Mouse (Mus musculus) limb, embryonic 12.5 days (tissue): Measurements from ENCODE around the gene Hlx. TPM values are rescaled to one million over a fixed set of nuclear protein-coding genes. Genes with fewer than 3 reads are reported as not detected.

Source experiments
- ATAC-seq: fragments of 200-750 bp; cut with Nextera tagmentation; 2 replicates; pipeline ENCODE4 v1.8.0; 2017; ENCODE audit warnings: low read depth, moderate TSS enrichment; ENCODE audit not compliant: insufficient number of reproducible peaks, insufficient read depth, low FRiP score, low TSS enrichment
- H3K27ac ChIP-seq: fragments of 300-500 bp; sonication (generic); 2 replicates; pipeline ENCODE4 v1.5.1; 2016; ENCODE audit warnings: mild to moderate bottlenecking, moderate library complexity
- H3K27me3 ChIP-seq: fragments of 300-500 bp; sonication (generic); 2 replicates; pipeline ENCODE4 v1.6.1; 2016; ENCODE audit warnings: mild to moderate bottlenecking, moderate library complexity
- H3K36me3 ChIP-seq: fragments of 300-500 bp; sonication (generic); 2 replicates; pipeline ENCODE4 v1.6.1; 2016; ENCODE audit warnings: mild to moderate bottlenecking, moderate library complexity
- H3K4me1 ChIP-seq: fragments of 300-500 bp; sonication (generic); replicated peaks from 2 replicates; pipeline ENCODE4 v1.6.1; 2016
- H3K4me2 ChIP-seq: fragments of 300-500 bp; sonication (generic); 2 replicates; pipeline ENCODE4 v1.6.1; 2016; ENCODE audit warnings: mild to moderate bottlenecking, moderate library complexity
- H3K4me3 ChIP-seq: fragments of 300-500 bp; sonication (generic); replicated peaks from 2 replicates; pipeline ENCODE4 v1.5.1; 2016; ENCODE audit warnings: mild to moderate bottlenecking
- H3K9ac ChIP-seq: fragments of 300-500 bp; sonication (generic); replicated peaks from 2 replicates; pipeline ENCODE4 v1.6.1; 2016; ENCODE audit warnings: mild to moderate bottlenecking, moderate library complexity
- H3K9me3 ChIP-seq: fragments of 300-500 bp; sonication (generic); 2 replicates; pipeline ENCODE4 v1.6.1; 2016; ENCODE audit warnings: mild to moderate bottlenecking, moderate library complexity
- WGBS: fragments of 180-500 bp; shearing (Covaris S2); methylation state at CpG from one replicate; pipeline ENCODE4 v1.1.7; 2016; 5-methylcytosine and 5-hydroxymethylcytosine counted together
- polyA plus RNA-seq: library from polyadenylated mRNA; unstranded; fragments of >200 nt; fragmentation: Nextera tagmentation; extraction: Ambion mirVana; gene quantifications from 2 replicates; pipeline ENCODE4 v1.2.1, GENCODE M21; 2016

Gene Hlx
- polyA plus RNA-seq, result 24.1 and 26.8 TPM in 2 replicates

DNA sequence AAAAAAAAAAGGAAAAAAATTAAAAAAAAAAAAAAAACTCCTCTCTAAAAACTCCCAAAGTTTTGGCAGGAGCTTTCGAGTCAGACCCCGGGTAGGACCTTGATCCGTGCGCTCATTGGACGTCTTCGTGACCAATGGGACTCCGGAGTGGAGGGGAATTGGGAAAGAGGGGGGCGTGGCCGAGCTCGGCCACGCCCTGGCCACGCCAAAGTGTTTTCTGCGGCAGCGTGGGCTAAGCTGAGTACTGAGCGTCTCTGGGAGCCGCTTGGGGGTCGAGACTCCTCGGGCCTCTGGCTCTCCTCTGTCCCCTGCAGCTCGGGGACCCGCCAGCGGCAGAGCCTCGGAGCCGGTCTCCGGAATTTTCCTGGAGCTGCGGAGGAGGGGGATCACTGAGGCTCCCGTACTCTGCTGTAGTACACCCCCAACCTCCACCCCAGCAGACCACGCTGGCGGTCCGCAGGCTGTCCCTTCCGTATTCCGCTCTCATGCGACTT lies at the start of gene Hlx:
Gene Hlx, minus strand, starts transcription at position 64 of the 494 bp plus-strand sequence.
- Histone ChIP-seq H3K27ac (peak within 1 kb of the TSS; percentile 84), H3K9ac (peak within 1 kb of the TSS; percentile 76), H3K36me3 (no peaks in the 10 kb centered on the region), H3K4me3 (peak within 1 kb of the TSS; percentile 64), H3K9me3 (no peaks in the 10 kb centered on the region), H3K4me2 (peak within 1 kb of the TSS; percentile 94), H3K27me3 (peaks cover 95% of the 10 kb centered on the region), H3K4me1 (peaks cover 24% of the 10 kb centered on the region)
- ATAC-seq, result peak; percentile 90
- WGBS, result under 1% methylated on average over 32 of the region's 32 CpGs

DNA sequence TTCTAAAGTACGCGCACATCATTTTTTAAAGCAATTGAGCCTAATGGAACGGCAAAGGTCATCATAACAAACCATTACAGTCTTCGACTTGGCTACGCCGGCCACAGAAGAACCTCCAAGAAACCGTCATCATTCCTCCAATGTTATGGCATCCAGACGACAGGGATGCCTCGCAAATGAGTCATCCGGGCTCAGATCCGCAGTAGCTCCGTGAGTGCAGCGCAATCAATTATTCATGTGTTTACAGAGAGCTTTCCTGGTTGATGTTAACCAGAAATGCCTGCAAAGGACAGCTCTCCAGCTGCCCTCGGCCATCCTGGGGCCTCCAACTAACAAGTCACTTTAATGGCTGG lies 49.7 kb upstream of the Hlx start:
- H3K27ac ChIP-seq, result no peak overlapping the region
- ATAC-seq, result no peak
- H3K9ac ChIP-seq, result no peak overlapping the region
- WGBS, result 19% methylated on average over 14 of the region's 14 CpGs
- H3K4me2 ChIP-seq, result no peak overlapping the region
- H3K9me3 ChIP-seq, result no peaks in the 10 kb centered on the region
- H3K4me3 ChIP-seq, result no peak overlapping the region
- 0 out of 2 replicates have a peak, but pooled peaks cover 2% of the 10 kb centered on the region for H3K4me1 ChIP-seq
- H3K36me3 ChIP-seq, result no peaks in the 10 kb centered on the region
- H3K27me3 ChIP-seq, result peaks cover 10% of the 10 kb centered on the region; the same call in 1 of the 2 replicates

DNA sequence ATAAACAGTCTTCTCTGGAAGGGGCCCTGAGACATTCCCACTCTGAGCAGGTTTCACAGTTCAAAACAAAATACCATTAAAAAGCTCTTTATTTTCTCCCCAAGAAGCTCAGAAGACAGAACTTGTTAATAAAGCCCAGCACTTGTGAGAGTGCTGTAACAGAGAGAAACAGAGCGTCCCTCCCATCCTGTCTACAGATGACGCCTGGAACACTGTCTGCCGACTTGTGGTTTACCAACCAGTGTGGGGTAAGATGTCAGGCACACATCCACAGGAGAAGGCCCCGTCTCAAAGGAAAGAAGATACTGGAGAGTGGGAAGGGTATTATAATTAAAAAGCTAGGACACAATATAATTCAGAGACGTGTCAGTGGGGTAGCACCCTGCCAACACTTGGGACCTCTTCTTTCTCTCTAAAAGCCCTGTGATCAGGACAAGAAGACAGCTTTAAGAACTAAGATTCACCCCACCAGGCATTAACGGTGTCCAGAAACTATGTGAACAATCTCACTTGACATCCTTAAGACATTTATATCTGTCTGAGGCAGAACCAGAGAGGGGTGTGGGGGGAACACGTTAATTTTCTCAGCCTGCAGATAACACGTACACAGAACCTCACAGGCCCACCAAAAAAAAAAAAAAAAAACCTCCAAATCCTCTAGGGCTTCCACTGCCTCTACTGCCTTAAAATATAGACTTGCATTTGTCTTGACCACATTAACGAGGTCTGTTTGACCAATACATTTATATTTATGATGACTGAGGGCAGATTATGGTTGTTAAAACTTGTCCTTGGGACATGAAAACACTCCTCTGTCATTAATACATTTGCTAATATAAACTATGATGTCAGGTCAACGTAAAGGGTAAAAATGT lies 49.1 kb upstream of the Hlx start:
- H3K4me2 ChIP-seq, result no peak overlapping the region
- 46% methylated on average over 10 of the region's 10 CpGs for WGBS
- H3K4me1 ChIP-seq, result 0 out of 2 replicates have a peak, but pooled peaks cover 4% of the 10 kb centered on the region
- H3K27me3 ChIP-seq, result peaks cover 16% of the 10 kb centered on the region; the same call in 1 of the 2 replicates
- no peak overlapping the region for H3K4me3 ChIP-seq
- ATAC-seq, result no peak
- no peaks in the 10 kb centered on the region for H3K9me3 ChIP-seq
- no peak overlapping the region for H3K27ac ChIP-seq
- no peaks in the 10 kb centered on the region for H3K36me3 ChIP-seq
- H3K9ac ChIP-seq, result no peak overlapping the region

DNA sequence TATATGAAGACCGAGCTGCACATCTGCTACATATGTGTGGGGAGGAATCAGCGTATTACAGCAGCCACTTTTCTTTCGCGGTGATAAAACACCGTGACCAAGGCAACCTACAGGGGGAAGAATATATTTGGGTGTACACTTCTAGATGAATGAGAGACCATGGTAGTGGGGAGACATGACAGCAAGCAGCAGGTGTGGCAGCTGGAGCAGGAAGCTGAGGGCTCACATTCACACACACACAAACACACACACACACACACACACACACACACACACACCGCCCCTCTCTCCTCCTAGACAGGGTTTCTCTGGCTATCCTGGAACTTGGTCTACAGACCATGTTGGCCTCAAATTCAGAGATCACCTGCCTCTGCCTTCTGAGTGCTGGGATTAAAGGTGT lies 45.7 kb upstream of the Hlx start:
- no peak overlapping the region for H3K9ac ChIP-seq
- no peak overlapping the region for H3K4me3 ChIP-seq
- peaks cover 23% of the 10 kb centered on the region; the same call in 1 of the 2 replicates for H3K27me3 ChIP-seq
- no peak overlapping the region for H3K27ac ChIP-seq
- no peaks in the 10 kb centered on the region for H3K36me3 ChIP-seq
- no peak overlapping the region for H3K4me2 ChIP-seq
- H3K9me3 ChIP-seq, result no peaks in the 10 kb centered on the region
- WGBS, result 86% methylated on average over 6 of the region's 6 CpGs
- H3K4me1 ChIP-seq, result 0 out of 2 replicates have a peak, but pooled peaks cover 4% of the 10 kb centered on the region
- no peak for ATAC-seq

DNA sequence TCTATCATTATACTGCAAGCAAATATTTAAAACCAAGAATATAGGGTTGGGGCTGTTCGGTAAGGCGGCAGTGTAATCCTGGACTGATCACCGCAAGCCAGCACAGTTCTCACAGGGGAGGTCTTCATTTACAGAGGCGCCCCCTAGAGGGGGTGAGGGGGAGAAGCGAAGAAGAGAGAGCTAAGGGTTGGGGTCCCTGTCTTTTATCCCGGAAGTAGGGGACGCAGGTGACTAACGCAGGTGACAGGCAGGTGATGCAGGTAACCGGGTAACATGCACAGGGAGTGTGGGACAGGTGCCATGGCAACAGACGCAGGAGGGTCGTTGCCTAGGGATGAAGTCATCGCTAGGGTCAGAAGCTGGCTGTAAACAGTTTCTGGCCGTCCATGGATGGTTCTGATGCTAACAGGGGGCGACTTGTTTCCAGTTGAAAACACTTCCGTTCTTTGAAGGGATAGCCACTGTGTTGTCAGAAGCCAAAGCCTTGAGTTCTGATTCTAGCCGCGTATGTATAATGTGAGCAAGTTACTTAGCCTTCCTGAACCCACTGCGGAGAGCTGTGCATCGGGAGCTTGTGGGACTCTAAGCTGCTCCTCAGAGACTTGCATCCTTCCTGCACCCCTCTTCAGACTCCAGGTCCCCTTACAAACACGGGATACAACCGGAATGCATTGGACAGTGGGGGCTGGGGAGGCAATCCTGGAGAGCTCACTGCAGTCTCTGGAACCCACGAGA lies 44.8 kb upstream of the Hlx start:
- no peaks in the 10 kb centered on the region for H3K36me3 ChIP-seq
- ATAC-seq, result no peak
- no peak overlapping the region for H3K9ac ChIP-seq
- H3K27ac ChIP-seq, result no peak overlapping the region
- no peaks in the 10 kb centered on the region for H3K9me3 ChIP-seq
- peaks cover 22% of the 10 kb centered on the region; the same call in 1 of the 2 replicates for H3K27me3 ChIP-seq
- 34% methylated on average over 22 of the region's 22 CpGs for WGBS
- H3K4me2 ChIP-seq, result no peak overlapping the region
- H3K4me1 ChIP-seq, result 0 out of 2 replicates have a peak, but pooled peaks cover 4% of the 10 kb centered on the region
- no peak overlapping the region for H3K4me3 ChIP-seq

DNA sequence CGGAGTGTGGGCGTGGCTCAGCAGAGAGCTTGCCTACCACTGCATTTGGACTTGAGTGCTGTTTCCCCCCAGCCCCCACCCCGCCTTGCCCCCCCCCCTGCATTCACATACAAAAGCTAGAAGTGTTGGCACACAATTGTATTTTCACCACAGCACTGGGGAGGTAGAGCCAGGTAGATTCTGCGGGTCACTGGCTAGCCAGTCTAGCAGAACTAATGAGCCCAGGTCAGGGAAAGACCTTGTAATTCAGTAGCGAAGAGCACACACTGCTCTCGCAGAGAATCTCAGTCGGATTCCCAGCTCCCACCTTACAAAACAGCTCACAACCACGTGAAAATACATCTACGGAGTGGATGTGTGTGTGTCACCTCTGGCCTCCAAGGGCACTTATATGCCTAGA lies 42.9 kb upstream of the Hlx start:
- Histone ChIP-seq H3K4me3 (no peak overlapping the region), H3K4me2 (no peak overlapping the region), H3K4me1 (0 out of 2 replicates have a peak, but pooled peaks cover 11% of the 10 kb centered on the region), H3K27ac (no peak overlapping the region), H3K27me3 (peaks cover 34% of the 10 kb centered on the region), H3K9ac (no peak overlapping the region), H3K36me3 (no peaks in the 10 kb centered on the region), H3K9me3 (no peaks in the 10 kb centered on the region)
- ATAC-seq, result no peak
- 55% methylated on average over 9 of the region's 9 CpGs for WGBS

DNA sequence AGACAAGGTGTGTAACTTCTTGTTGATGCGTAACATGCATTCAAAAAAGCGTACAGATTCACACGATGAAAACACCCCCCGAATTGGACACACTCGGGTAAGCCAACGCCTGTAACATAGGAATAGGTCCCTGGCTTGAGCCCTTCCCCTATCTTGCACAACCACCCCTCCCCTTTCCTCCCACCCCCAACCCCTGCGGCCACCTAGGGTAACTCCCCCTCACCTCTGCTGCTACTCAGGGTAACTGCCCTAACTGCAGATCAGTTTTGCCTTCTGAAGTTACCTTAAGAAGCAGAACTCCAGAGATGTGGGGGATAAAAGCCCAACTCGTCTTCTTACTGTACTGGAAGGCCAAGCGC lies 39.5 kb upstream of the Hlx start:
- WGBS, result 13% methylated on average over 9 of the region's 9 CpGs
- H3K4me2 ChIP-seq, result peak overlapping the region; percentile 39

DNA sequence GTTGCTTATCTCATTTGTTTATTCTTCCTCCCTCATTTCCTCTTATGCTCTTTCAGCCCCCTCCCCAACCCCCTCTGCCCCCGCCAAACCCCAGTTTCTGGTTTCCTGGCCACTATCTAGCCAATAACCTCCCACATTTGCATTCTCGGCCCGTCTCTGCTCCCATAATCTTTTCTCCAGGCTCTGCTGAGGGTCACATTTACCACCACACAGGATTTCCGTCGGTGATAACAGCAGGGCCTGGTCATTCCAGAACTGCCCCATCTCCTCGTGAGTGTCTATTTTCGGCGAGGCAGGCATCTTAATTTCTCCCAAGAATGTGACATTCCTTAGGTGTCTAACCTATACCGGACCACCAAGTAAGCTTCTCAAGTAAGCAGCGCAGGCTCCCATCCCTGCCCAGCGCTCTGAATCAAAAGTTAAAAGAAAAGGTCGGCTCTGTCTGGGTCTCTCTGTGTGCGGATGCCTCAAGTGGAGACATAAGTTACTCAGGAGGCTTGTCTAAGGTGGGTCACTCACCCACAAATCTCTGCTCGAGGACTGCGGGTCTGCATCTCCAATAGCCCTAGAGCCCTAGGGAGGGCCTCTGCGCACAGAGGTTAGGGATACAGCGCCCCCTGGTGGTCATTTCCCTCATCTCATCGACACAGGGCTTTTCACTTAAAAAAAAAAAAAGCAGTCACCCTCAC lies 38.9 kb upstream of the Hlx start:
- H3K4me3 ChIP-seq, result 0 out of 2 replicates have a peak overlapping the region, but pooled peaks have one; percentile 7
- no peak overlapping the region for H3K27ac ChIP-seq
- H3K36me3 ChIP-seq, result no peaks in the 10 kb centered on the region
- no peak overlapping the region for H3K9ac ChIP-seq
- ATAC-seq, result peak; percentile 56; the same call in 1 of the 2 replicates
- H3K9me3 ChIP-seq, result peaks cover 3% of the 10 kb centered on the region; the same call in 1 of the 2 replicates
- peak overlapping the region; percentile 39 for H3K4me2 ChIP-seq
- H3K4me1 ChIP-seq, result 0 out of 2 replicates have a peak, but pooled peaks cover 7% of the 10 kb centered on the region
- peaks cover 32% of the 10 kb centered on the region for H3K27me3 ChIP-seq
- WGBS, result 16% methylated on average over 18 of the region's 18 CpGs

More for the DNA sequence above, 39.5 kb upstream of the Hlx start:
- Histone ChIP-seq H3K27me3 (peaks cover 34% of the 10 kb centered on the region), H3K4me3 (no peak overlapping the region), H3K9me3 (peaks cover 3% of the 10 kb centered on the region; the same call in 1 of the 2 replicates), H3K27ac (no peak overlapping the region), H3K4me1 (0 out of 2 replicates have a peak, but pooled peaks cover 7% of the 10 kb centered on the region), H3K36me3 (no peaks in the 10 kb centered on the region), H3K9ac (no peak overlapping the region)
- peak; percentile 47; the same call in 1 of the 2 replicates for ATAC-seq

DNA sequence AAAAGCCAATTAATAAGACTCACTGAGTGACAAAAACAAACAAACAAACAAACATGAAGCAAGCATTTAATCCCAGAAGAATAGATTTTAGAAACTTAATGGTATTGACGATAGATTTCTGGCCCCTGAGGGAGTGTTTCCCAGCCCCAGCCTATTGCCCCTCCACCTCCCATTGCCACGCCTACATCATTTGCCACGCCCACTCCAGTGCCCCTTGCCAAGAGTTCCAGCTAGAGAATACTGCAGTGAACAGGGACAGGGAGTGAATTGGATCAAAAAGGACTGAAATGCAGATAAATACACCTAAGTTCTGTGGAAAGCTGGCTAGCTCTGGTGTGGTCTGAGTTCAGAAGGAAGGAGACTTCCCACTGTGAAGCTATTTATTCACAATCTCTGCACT lies 31.4 kb upstream of the Hlx start:
- ATAC-seq, result no peak
- Histone ChIP-seq H3K9ac (no peak overlapping the region), H3K4me2 (no peak overlapping the region), H3K36me3 (no peaks in the 10 kb centered on the region), H3K4me3 (no peak overlapping the region), H3K4me1 (no peaks in the 10 kb centered on the region), H3K27me3 (no peaks in the 10 kb centered on the region), H3K27ac (no peak overlapping the region), H3K9me3 (no peaks in the 10 kb centered on the region)
- 38% methylated on average over 3 of the region's 3 CpGs for WGBS

DNA sequence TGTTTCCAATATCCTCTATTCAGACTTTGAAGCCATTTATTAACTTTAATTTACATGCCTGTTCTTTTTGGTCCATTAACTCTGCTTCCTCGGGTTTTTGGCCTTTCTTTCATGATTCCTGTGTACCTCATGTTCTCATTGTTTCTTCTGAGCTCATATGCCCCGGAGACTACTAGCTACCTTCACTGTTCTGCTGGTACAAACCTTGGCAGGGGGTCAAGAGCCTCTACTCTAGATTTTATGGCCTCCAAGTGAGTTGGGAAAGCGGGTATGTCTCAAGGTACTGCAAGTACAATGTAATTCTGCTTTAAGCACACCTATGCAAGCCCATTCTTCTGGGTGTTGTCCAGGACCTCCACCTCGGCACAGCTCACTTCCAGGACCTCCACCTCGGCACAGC lies 30.5 kb upstream of the Hlx start:
- H3K4me2 ChIP-seq, result no peak overlapping the region
- no peak for ATAC-seq

More for the DNA sequence above, 30.5 kb upstream of the Hlx start:
- Histone ChIP-seq H3K27ac (no peak overlapping the region), H3K36me3 (no peaks in the 10 kb centered on the region), H3K4me1 (no peaks in the 10 kb centered on the region), H3K9me3 (no peaks in the 10 kb centered on the region), H3K27me3 (no peaks in the 10 kb centered on the region), H3K4me3 (no peak overlapping the region), H3K9ac (no peak overlapping the region)
- WGBS, result 66% methylated on average over 5 of the region's 5 CpGs
